Mouse (Mus musculus): ENCODE results near the gene Nr1h2.

Nr1h2 gene

GRCm38 (mm10) chr7:44553826-44554225 lies at the start of gene Nr1h2:
Gene Nr1h2, minus strand, starts transcription at chr7:44553951.
- DNase-seq (ENCODE audit: low spot score in 2 of 2): peak; percentile 91 to 94

GRCm38 (mm10) chr7:44603186-44603855 lies 49.6 kb upstream of the Nr1h2 start:
- DNase-seq (ENCODE audit: low spot score in 2 of 2): no peak

- DNase-seq (ENCODE audit: low spot score in 2 of 2): no peak
Observed at GRCm38 (mm10) chr7:44602443-44602842, 48.7 kb upstream of the Nr1h2 start.

GRCm38 (mm10) chr7:44601646-44602045 lies 47.9 kb upstream of the Nr1h2 start:
- DNase-seq (ENCODE audit: low spot score in 2 of 2): no peak

GRCm38 (mm10) chr7:44600691-44601262 lies 47.0 kb upstream of the Nr1h2 start:
- DNase-seq (ENCODE audit: low spot score in 2 of 2): no peak

GRCm38 (mm10) chr7:44598336-44598735 lies 44.6 kb upstream of the Nr1h2 start:
- no peak for DNase-seq (ENCODE audit: low spot score in 2 of 2)

GRCm38 (mm10) chr7:44597666-44598065 lies 43.9 kb upstream of the Nr1h2 start:
- DNase-seq (ENCODE audit: low spot score in 2 of 2): no peak

GRCm38 (mm10) chr7:44596996-44597538 lies 43.3 kb upstream of the Nr1h2 start:
- DNase-seq (ENCODE audit: low spot score in 2 of 2): no peak

GRCm38 (mm10) chr7:44596051-44596450 lies 42.3 kb upstream of the Nr1h2 start:
- no peak for DNase-seq (ENCODE audit: low spot score in 2 of 2)

GRCm38 (mm10) chr7:44595131-44595561 lies 41.4 kb upstream of the Nr1h2 start:
- no peak for DNase-seq (ENCODE audit: low spot score in 2 of 2)

GRCm38 (mm10) chr7:44594291-44594690 lies 40.5 kb upstream of the Nr1h2 start:
- no peak for DNase-seq (ENCODE audit: low spot score in 2 of 2)

GRCm38 (mm10) chr7:44593775-44594174 lies 40.0 kb upstream of the Nr1h2 start:
- DNase-seq (ENCODE audit: low spot score in 2 of 2): peak; percentile 45 to 69

- no peak for DNase-seq (ENCODE audit: low spot score in 2 of 2)
Observed at GRCm38 (mm10) chr7:44593051-44593450, 39.3 kb upstream of the Nr1h2 start.

- no peak for DNase-seq (ENCODE audit: low spot score in 2 of 2)
Observed at GRCm38 (mm10) chr7:44591348-44592116, 37.8 kb upstream of the Nr1h2 start.

GRCm38 (mm10) chr7:44590402-44591347 lies 36.9 kb upstream of the Nr1h2 start, which contains the start of gene Kcnc3:
Gene Kcnc3, plus strand, starts transcription at chr7:44590664.
- peak; percentile 61 to 78 for DNase-seq (ENCODE audit: low spot score in 2 of 2)

GRCm38 (mm10) chr7:44589946-44590345 lies 36.2 kb upstream of the Nr1h2 start:
- no peak for DNase-seq (ENCODE audit: low spot score in 2 of 2)

- DNase-seq (ENCODE audit: low spot score in 2 of 2): peak; percentile 32 to 44
Observed at GRCm38 (mm10) chr7:44589149-44589548, 35.4 kb upstream of the Nr1h2 start.

GRCm38 (mm10) chr7:44588338-44588737 lies 34.6 kb upstream of the Nr1h2 start:
- no peak for DNase-seq (ENCODE audit: low spot score in 2 of 2)

- no peak for DNase-seq (ENCODE audit: low spot score in 2 of 2)
Observed at GRCm38 (mm10) chr7:44587676-44588075, 33.9 kb upstream of the Nr1h2 start.

- DNase-seq (ENCODE audit: low spot score in 2 of 2): no peak
Observed at GRCm38 (mm10) chr7:44586930-44587329, 33.2 kb upstream of the Nr1h2 start.

GRCm38 (mm10) chr7:44586518-44586917 lies 32.8 kb upstream of the Nr1h2 start:
- no peak for DNase-seq (ENCODE audit: low spot score in 2 of 2)
